Mouse (Mus musculus) urinary bladder, postnatal 14 days (tissue): ENCODE data around the gene Lama1.
A peak's percentile ranks its signal among the peaks of the same experiment; 100 is the strongest.
"Not testable (repeated sequence)": the region's sequence is repeated elsewhere in the genome, so short reads cannot be mapped to it uniquely, and the experiment has no call there.

Source experiments
- DNase-seq: peaks from one replicate; pipeline ENCODE4 v3.0.0; 2021; ENCODE audit warnings: low spot score

Gene Lama1

GRCm38 (mm10) chr17:67837351-67838090 is 140.5 kb downstream of the Lama1 start:
- DNase-seq: peak; percentile 59

- DNase-seq: no peak
These were observed 141.9 kb downstream of the Lama1 start for GRCm38 (mm10) chr17:67838948-67839347.

GRCm38 (mm10) chr17:67841494-67841893 is 144.4 kb downstream of the Lama1 start:
- DNase-seq: not testable (repeated sequence)

GRCm38 (mm10) chr17:67861080-67861630 is 164.1 kb downstream of the Lama1 start:
- no peak for DNase-seq

- DNase-seq: peak; percentile 55
These were observed 164.9 kb downstream of the Lama1 start for GRCm38 (mm10) chr17:67861744-67862535.

GRCm38 (mm10) chr17:67864363-67864762 is 167.3 kb downstream of the Lama1 start:
- DNase-seq: no peak

GRCm38 (mm10) chr17:67864912-67865311 is 167.9 kb downstream of the Lama1 start:
- no peak for DNase-seq

GRCm38 (mm10) chr17:67866026-67866425 is 169.0 kb downstream of the Lama1 start:
- peak; percentile 24 for DNase-seq

GRCm38 (mm10) chr17:67866541-67867241 is 169.6 kb downstream of the Lama1 start:
- DNase-seq: no peak

- peak; percentile 77 for DNase-seq
These were observed 172.9 kb downstream of the Lama1 start for GRCm38 (mm10) chr17:67869731-67870601.
